Mouse (Mus musculus): ENCODE data around the gene Klk9. TPM values are rescaled to one million over a fixed set of nuclear protein-coding genes. Genes with fewer than 3 reads are reported as not detected.

Klk9 gene
- total and polyA plus RNA-seq, 2 experiments, result not detected

DNA sequence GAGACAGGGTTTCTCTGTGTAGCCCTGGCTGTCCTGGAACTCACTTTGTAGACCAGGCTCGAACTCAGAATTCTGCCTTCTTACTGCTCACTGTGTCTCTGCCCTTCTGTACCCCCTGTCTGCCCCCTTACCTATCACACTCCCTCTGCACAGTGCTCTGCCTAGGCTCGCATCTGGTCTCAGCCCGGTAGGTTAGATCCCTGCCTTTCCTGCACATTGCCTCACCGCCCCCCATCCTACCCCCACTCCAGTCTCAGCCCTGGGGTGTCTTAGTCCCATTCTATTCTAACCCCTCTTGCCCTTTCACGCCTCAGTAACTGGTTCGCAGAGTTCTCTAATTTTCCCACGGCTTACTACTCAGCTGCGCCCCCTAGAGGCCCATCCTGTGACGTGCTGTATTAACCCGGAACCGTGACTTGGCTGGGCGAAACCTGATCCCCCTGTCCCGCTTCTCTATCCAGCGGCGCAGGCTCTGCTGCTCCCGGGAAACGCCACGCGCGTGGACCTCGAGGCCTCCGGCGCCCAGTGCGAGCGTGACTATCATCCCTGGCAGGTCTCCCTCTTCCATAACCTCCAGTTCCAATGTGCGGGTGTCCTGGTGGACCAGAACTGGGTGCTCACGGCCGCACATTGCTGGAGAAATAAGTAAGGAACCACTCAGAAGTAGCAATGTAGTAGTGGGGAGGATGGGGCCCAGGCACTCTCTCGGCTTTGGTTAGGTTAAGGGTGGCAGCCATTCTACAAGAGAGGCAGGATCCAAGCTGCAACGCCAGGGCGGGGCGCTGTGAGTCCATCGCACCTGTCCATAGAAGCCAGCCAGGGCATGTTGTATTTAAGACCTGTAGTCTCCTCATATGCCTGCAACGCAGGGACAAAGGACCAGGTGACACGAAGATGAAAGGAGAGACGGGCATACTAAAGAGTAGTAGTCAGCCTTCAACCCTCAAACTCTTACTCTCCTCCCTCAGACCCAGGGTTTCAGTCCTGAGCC, 9.1 kb upstream of the Klk9 start:
- peak overlapping the region; percentile 17; the same call in 1 of the 2 replicates for H3K4me3 ChIP-seq (ENCODE audit: insufficient read depth, low read depth, low read length)
- no peak overlapping the region for H3K27ac ChIP-seq (replicated peaks; ENCODE audit: insufficient read depth, low read depth, low read length)
- TF ChIP-seq POLR2A (IDR thresholded peaks at IDR 0.05; ENCODE audit: extremely low read depth, insufficient read depth, low read length) (no peak), CTCF (IDR thresholded peaks at IDR 0.05; ENCODE audit: low read depth, low read length) (peak; percentile 78)
- H3K4me1 ChIP-seq (ENCODE audit: control insufficient read depth, insufficient read depth, low read length), result no peaks in the 10 kb centered on the region
- 10% methylated on average over 36 of the region's 36 CpGs for WGBS
- H3K79me2 ChIP-seq (ENCODE audit: control insufficient read depth, insufficient read depth, low read length), result no peaks in the 10 kb centered on the region
- H3K36me3 ChIP-seq (ENCODE audit: control insufficient read depth, insufficient read depth, low read length), result no peaks in the 10 kb centered on the region
- peak; percentile 4 for DNase-seq (ENCODE audit: extremely low read depth, low read depth, low spot score)
- no peaks in the 10 kb centered on the region for H3K27me3 ChIP-seq (ENCODE audit: control insufficient read depth, insufficient read depth, low read length)
- no peak overlapping the region for H3K9ac ChIP-seq (ENCODE audit: low read depth, low read length)

GRCm38 (mm10) chr7:43785286-43785685, 6.4 kb upstream of the Klk9 start:
- Histone ChIP-seq H3K27ac (replicated peaks; ENCODE audit: insufficient read depth, low read depth, low read length) (no peak overlapping the region), H3K79me2 (ENCODE audit: control insufficient read depth, insufficient read depth, low read length) (no peaks in the 10 kb centered on the region), H3K4me3 (ENCODE audit: insufficient read depth, low read depth, low read length) (no peak overlapping the region), H3K27me3 (ENCODE audit: control insufficient read depth, insufficient read depth, low read length) (no peaks in the 10 kb centered on the region), H3K4me1 (ENCODE audit: control insufficient read depth, insufficient read depth, low read length) (no peaks in the 10 kb centered on the region), H3K9ac (ENCODE audit: low read depth, low read length) (no peak overlapping the region), H3K36me3 (ENCODE audit: control insufficient read depth, insufficient read depth, low read length) (no peaks in the 10 kb centered on the region)
- 81% methylated on average over 1 of the region's 1 CpGs for WGBS
- peak; percentile 35 for DNase-seq (ENCODE audit: extremely low read depth, low read depth, low spot score)
- TF ChIP-seq CTCF (IDR thresholded peaks at IDR 0.05; ENCODE audit: low read depth, low read length) (no peak), POLR2A (IDR thresholded peaks at IDR 0.05; ENCODE audit: extremely low read depth, insufficient read depth, low read length) (no peak)

- 79% methylated on average over 3 of the region's 3 CpGs for WGBS
- no peak overlapping the region for H3K4me3 ChIP-seq (ENCODE audit: insufficient read depth, low read depth, low read length)
Observed at GRCm38 (mm10) chr7:43788096-43788495, 3.6 kb upstream of the Klk9 start.

DNA sequence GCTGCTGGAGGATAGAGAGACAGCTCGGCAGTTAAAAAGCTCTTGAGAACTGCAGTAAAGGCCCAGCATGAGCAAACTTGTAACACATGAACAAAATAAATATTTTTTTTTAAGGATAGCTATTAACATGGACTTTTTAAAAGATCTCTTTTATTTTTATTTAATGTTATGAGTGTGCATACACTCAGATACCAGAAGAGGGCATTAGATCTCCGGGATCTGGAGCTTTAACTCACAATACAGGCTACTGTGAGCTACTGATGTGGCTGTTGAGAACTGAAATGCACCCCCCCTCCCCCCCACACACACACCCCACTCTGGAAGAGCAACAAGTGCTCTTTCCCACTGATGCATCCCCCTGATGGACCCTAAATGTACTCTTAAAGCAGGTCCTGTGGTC, 2.4 kb upstream of the Klk9 start:
- H3K36me3 ChIP-seq (ENCODE audit: control insufficient read depth, insufficient read depth, low read length), result no peaks in the 10 kb centered on the region
- no peaks in the 10 kb centered on the region for H3K79me2 ChIP-seq (ENCODE audit: control insufficient read depth, insufficient read depth, low read length)
- H3K27me3 ChIP-seq (ENCODE audit: control insufficient read depth, insufficient read depth, low read length), result no peaks in the 10 kb centered on the region
- DNase-seq (ENCODE audit: extremely low read depth, low read depth, low spot score), result no peak
- TF ChIP-seq POLR2A (IDR thresholded peaks at IDR 0.05; ENCODE audit: extremely low read depth, insufficient read depth, low read length), result no peak
- no peak for TF ChIP-seq CTCF (IDR thresholded peaks at IDR 0.05; ENCODE audit: low read depth, low read length)
- H3K27ac ChIP-seq (replicated peaks; ENCODE audit: insufficient read depth, low read depth, low read length), result no peak overlapping the region
- no peak overlapping the region for H3K4me3 ChIP-seq (ENCODE audit: insufficient read depth, low read depth, low read length)
- 76% methylated on average over 2 of the region's 2 CpGs for WGBS
- no peak overlapping the region for H3K9ac ChIP-seq (ENCODE audit: low read depth, low read length)
- no peaks in the 10 kb centered on the region for H3K4me1 ChIP-seq (ENCODE audit: control insufficient read depth, insufficient read depth, low read length)

More at GRCm38 (mm10) chr7:43788096-43788495, 3.6 kb upstream of the Klk9 start:
- no peak overlapping the region for H3K27ac ChIP-seq (replicated peaks; ENCODE audit: insufficient read depth, low read depth, low read length)
- no peak for DNase-seq (ENCODE audit: extremely low read depth, low read depth, low spot score)
- no peaks in the 10 kb centered on the region for H3K36me3 ChIP-seq (ENCODE audit: control insufficient read depth, insufficient read depth, low read length)
- no peaks in the 10 kb centered on the region for H3K27me3 ChIP-seq (ENCODE audit: control insufficient read depth, insufficient read depth, low read length)
- H3K79me2 ChIP-seq (ENCODE audit: control insufficient read depth, insufficient read depth, low read length), result no peaks in the 10 kb centered on the region
- no peak overlapping the region for H3K9ac ChIP-seq (ENCODE audit: low read depth, low read length)
- no peaks in the 10 kb centered on the region for H3K4me1 ChIP-seq (ENCODE audit: control insufficient read depth, insufficient read depth, low read length)
- no peak for TF ChIP-seq POLR2A (IDR thresholded peaks at IDR 0.05; ENCODE audit: extremely low read depth, insufficient read depth, low read length)
- TF ChIP-seq CTCF (IDR thresholded peaks at IDR 0.05; ENCODE audit: low read depth, low read length), result no peak

- WGBS, result 16% methylated on average over 8 of the region's 8 CpGs
- H3K4me1 ChIP-seq (ENCODE audit: control insufficient read depth, insufficient read depth, low read length), result no peaks in the 10 kb centered on the region
- no peak for DNase-seq (ENCODE audit: extremely low read depth, low read depth, low spot score)
Observed at GRCm38 (mm10) chr7:43796355-43796754, 4.7 kb downstream of the Klk9 start.

More at GRCm38 (mm10) chr7:43796355-43796754, 4.7 kb downstream of the Klk9 start:
- TF ChIP-seq POLR2A (IDR thresholded peaks at IDR 0.05; ENCODE audit: extremely low read depth, insufficient read depth, low read length) (no peak), CTCF (IDR thresholded peaks at IDR 0.05; ENCODE audit: low read depth, low read length) (no peak)
- H3K27me3 ChIP-seq (ENCODE audit: control insufficient read depth, insufficient read depth, low read length), result 0 out of 2 replicates have a peak, but pooled peaks cover 3% of the 10 kb centered on the region
- no peak overlapping the region for H3K9ac ChIP-seq (ENCODE audit: low read depth, low read length)
- no peaks in the 10 kb centered on the region for H3K36me3 ChIP-seq (ENCODE audit: control insufficient read depth, insufficient read depth, low read length)
- no peak overlapping the region for H3K27ac ChIP-seq (replicated peaks; ENCODE audit: insufficient read depth, low read depth, low read length)
- no peak overlapping the region for H3K4me3 ChIP-seq (ENCODE audit: insufficient read depth, low read depth, low read length)
- H3K79me2 ChIP-seq (ENCODE audit: control insufficient read depth, insufficient read depth, low read length), result no peaks in the 10 kb centered on the region

Data from liver, adult 2 months (tissue).